Mouse (Mus musculus): ENCODE results near the gene Armc2. TPM values are rescaled to one million over a fixed set of nuclear protein-coding genes. Genes with fewer than 3 reads are reported as not detected.
"Not testable (repeated sequence)": the region's sequence is repeated elsewhere in the genome, so short reads cannot be mapped to it uniquely, and the experiment has no call there.

Gene Armc2
- polyA plus RNA-seq, 1 experiment from 2014 or later, result 0.23 TPM

DNA sequence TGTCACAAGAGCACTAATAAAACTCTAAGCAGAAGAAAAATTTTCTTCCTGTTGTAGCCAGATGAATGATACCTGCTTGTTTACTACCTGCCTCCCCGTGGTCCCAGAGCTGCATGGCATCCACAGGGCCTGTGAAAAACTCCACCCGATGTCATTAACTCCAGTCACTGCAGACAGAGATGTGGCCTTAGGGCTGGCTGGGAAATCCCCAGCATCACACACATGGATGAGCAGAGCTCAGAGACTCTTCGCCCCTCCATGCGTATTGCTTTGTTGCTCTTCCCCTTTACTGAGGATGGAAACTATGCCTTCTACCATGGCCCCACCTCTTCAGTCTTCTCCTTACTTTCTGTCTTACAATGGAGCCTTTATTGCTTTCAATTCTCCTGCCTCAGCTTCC, 55.5 kb downstream of the Armc2 start:
- 72% methylated on average over 4 of the region's 4 CpGs for WGBS (ENCODE audit: insufficient replicate concordance)
- DNase-seq (no peak), ATAC-seq (ENCODE audit: low read depth) (no peak)
- no peaks in the 10 kb centered on the region for H3K4me1 ChIP-seq (replicated peaks)
- H3K9ac ChIP-seq, result no peak overlapping the region
- no peak overlapping the region for H3K4me3 ChIP-seq (replicated peaks)
- H3K4me2 ChIP-seq, result no peak overlapping the region
- no peaks in the 10 kb centered on the region for H3K36me3 ChIP-seq
- no peaks in the 10 kb centered on the region for H3K9me3 ChIP-seq (replicated peaks)
- H3K27ac ChIP-seq, result no peak overlapping the region
- no peaks in the 10 kb centered on the region for H3K27me3 ChIP-seq

DNA sequence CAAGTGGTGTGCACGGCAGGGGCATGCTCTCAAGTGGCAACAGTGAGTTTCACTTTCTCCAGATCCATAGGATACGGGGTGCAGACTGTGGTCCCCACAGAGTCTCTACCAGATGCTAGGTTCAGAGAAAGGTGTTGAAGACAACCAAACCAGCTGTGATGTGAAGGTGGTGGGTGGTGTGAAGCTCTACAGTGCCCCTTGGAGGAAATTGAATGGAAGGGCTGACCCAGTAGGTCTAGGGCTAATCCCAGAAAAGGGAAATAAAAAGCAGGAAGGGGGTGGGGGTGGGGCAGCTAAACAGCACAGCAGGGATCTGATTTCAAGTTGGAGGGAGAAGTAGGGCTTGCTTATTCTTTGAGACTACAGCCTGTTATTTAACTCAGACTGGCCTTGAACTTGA, 58.4 kb downstream of the Armc2 start:
- Histone ChIP-seq H3K4me1 (replicated peaks) (no peaks in the 10 kb centered on the region), H3K27me3 (no peaks in the 10 kb centered on the region), H3K9ac (no peak overlapping the region), H3K4me2 (no peak overlapping the region), H3K4me3 (replicated peaks) (no peak overlapping the region), H3K9me3 (replicated peaks) (no peaks in the 10 kb centered on the region), H3K27ac (no peak overlapping the region), H3K36me3 (no peaks in the 10 kb centered on the region)
- ATAC-seq (ENCODE audit: low read depth) (no peak), DNase-seq (no peak)
- WGBS (ENCODE audit: insufficient replicate concordance), result 51% methylated on average over 2 of the region's 2 CpGs

DNA sequence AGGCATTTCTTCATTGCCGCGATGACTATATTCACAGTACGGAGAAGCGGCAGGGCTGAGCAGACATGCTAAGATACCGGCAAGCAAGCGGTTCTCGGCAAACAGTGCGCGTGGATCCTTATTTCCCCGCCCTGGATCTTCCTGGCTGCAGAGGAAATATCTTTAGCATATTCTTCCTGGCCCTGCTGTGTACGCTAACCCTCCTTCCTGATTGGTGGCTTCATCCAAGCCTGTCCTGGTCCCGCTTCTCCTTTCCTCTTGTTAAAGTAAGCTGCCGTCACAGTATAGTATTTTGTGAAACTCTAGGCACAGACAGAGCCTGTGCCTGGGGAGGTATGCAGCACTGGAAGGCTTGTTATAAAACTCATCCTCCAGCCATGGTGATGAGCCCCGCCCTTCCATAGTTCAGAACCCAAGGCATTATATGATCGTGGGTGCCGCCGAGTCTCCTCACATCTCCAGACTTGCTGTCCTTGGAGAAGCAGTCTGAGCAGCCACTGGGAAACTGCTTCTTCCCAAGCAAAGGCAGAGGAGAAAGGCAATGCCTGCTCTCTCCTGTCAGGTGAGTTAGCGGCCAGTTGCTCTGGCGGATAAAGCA, 59.5 kb downstream of the Armc2 start:
- Histone ChIP-seq H3K9me3 (replicated peaks) (no peaks in the 10 kb centered on the region), H3K27me3 (no peaks in the 10 kb centered on the region), H3K4me2 (no peak overlapping the region), H3K4me1 (replicated peaks) (no peaks in the 10 kb centered on the region), H3K27ac (no peak overlapping the region), H3K36me3 (no peaks in the 10 kb centered on the region), H3K9ac (no peak overlapping the region), H3K4me3 (replicated peaks) (no peak overlapping the region)
- DNase-seq, result no peak
- WGBS (ENCODE audit: insufficient replicate concordance), result 85% methylated on average over 19 of the region's 19 CpGs
- ATAC-seq (ENCODE audit: low read depth), result no peak

DNA sequence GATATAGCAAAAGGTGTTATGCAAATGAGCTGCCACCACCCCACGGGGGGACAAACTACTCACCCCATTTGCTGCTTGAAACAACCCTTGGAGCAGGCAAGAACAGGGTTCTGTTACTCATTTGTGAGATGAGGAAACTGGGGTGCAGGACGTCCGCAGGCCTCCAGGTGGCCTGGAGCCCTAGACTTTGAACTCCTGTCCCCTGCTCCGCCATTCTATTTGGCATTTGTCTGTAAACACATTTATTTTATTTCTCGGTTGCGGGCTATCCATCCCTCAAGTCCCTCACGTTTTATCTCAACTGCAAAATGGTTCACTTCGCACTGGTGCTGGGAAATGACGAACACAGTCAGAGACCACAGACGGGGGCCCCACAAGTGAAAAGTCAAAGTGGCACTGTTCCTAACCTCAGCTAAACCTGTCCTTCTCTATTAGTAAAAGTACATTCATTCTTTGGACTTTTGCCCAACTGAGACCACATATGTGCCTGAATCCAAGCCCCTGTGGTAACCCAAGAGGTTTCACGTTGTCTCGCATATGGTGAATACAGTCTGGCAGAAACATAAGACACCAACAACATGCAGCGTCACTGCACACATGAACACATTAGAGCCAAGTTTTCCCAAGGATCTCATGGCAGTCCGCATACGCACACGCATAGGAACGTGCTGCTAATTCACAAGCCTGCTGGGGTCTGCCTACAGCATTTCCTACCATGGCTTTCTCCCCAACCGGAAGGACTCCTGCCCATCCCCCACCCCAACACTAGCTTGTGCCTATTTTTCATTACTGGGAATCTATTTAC, 60.6 kb downstream of the Armc2 start:
- H3K4me3 ChIP-seq (replicated peaks), result no peak overlapping the region
- no peak overlapping the region for H3K27ac ChIP-seq
- WGBS (ENCODE audit: insufficient replicate concordance), result 72% methylated on average over 18 of the region's 18 CpGs
- H3K4me2 ChIP-seq, result no peak overlapping the region
- DNase-seq (no peak), ATAC-seq (ENCODE audit: low read depth) (no peak)
- no peaks in the 10 kb centered on the region for H3K36me3 ChIP-seq
- H3K9ac ChIP-seq, result no peak overlapping the region
- no peaks in the 10 kb centered on the region for H3K9me3 ChIP-seq (replicated peaks)
- H3K27me3 ChIP-seq, result no peaks in the 10 kb centered on the region
- H3K4me1 ChIP-seq (replicated peaks), result no peaks in the 10 kb centered on the region

DNA sequence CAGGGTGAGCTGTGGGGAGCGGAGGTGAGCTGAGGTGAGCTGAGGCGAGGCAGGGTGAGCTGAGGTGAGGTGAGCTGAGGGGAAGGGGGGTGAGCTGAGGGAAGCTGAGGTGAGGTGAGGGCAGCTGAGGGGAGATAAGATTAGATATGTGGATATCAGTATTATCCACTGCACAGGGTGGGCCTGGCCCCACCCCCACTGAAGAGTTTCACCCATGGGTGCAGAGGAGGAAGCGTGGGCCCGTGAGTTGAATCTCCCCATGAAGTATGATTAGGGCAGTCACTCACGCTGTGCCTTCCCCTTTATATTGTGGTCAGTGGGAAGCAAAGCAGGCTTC, 64.7 kb downstream of the Armc2 start:
- 79% methylated on average over 5 of the region's 5 CpGs for WGBS (ENCODE audit: insufficient replicate concordance)
- H3K4me3 ChIP-seq (replicated peaks), result no peak overlapping the region
- no peaks in the 10 kb centered on the region for H3K4me1 ChIP-seq (replicated peaks)
- ATAC-seq (ENCODE audit: low read depth), result no peak
- DNase-seq, result no peak
- H3K4me2 ChIP-seq, result no peak overlapping the region
- no peak overlapping the region for H3K9ac ChIP-seq
- H3K27ac ChIP-seq, result no peak overlapping the region
- H3K27me3 ChIP-seq, result no peaks in the 10 kb centered on the region
- H3K36me3 ChIP-seq, result no peaks in the 10 kb centered on the region
- no peaks in the 10 kb centered on the region for H3K9me3 ChIP-seq (replicated peaks)

DNA sequence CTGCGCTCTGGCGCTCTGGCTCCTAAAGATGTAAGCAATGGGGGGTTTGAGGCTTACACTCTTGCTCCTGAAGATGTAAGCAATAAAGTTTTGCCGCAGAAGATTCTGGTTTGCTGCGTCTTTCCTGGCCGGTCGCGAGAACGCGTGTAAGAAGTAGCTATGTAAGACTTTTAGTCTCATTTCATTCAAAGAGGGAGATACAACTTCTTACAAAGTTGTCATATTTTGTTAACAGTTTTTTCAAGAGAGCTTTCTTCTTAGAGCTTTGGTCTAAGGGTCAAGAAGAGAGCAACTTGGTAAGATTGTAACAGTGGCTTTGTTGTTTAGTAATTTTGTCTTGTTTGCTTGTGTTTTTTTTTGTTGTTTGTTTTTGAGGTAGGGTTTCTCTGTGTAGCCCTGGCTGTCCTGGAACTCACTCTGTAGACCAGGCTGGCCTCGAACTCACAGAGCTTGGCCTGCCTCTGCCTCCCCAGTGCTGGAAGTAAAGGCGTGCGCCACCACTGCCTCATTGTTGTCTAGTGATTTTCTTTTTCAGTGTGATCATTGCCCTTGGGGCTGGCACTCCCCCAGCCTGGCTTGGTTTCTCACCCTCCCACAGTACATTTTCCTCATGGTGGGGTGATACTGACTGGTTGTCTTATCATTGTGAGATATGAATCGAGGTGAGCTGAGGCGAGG, 65.3 kb downstream of the Armc2 start:
- WGBS (ENCODE audit: insufficient replicate concordance), result 86% methylated on average over 14 of the region's 14 CpGs
- no peak for ATAC-seq (ENCODE audit: low read depth)
- H3K9ac ChIP-seq, result no peak overlapping the region

DNA sequence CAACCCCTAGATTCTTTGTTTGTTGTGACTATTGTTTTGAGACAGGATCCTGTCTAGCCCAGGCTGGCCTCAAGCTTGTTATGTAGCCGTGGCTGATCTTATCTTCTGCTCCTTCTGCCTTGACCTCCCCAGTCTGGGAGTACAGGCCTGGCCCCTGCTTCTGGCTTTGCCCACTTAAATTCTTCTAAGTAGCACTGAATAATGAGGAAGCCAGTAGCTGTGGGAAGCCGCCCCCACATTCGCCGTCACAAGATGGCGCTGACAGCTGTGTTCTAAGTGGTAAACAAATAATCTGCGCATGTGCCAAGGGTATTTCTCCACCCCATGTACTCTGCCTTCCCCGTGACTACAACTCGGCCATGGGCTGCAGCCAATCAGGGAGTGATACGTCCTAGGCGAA, 65.9 kb downstream of the Armc2 start:
- 83% methylated on average over 10 of the region's 10 CpGs for WGBS (ENCODE audit: insufficient replicate concordance)
- H3K27ac ChIP-seq, result not testable (repeated sequence)

More for the DNA sequence above, 65.3 kb downstream of the Armc2 start:
- Histone ChIP-seq H3K9me3 (replicated peaks) (no peaks in the 10 kb centered on the region), H3K27ac (no peak overlapping the region), H3K4me1 (replicated peaks) (no peaks in the 10 kb centered on the region), H3K36me3 (no peaks in the 10 kb centered on the region), H3K4me3 (replicated peaks) (no peak overlapping the region), H3K4me2 (no peak overlapping the region), H3K27me3 (no peaks in the 10 kb centered on the region)
- DNase-seq, result no peak

DNA sequence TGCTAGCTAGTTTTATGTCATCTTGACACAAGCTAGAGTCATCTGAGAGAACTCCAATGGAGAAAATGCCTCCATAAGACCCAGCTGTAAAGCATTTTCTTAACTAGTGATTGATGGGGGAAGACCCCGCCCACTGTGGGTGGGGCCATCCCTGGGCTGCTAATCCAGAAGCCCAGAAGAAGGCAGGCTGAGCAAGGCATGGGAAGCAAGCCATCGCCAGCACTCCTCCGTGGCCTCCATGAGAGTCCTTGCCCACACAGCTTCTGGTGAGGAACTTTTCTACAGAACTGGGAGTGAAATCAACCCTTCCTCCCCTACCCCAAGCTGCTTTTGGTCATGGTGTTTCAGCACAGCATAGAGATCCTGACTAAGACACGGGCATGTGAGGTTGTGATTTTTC, 79.2 kb downstream of the Armc2 start:
- ATAC-seq (ENCODE audit: low read depth), result no peak
- Histone ChIP-seq H3K27me3 (peaks cover 16% of the 10 kb centered on the region), H3K9me3 (replicated peaks) (0 out of 2 replicates have a peak, but pooled peaks cover 4% of the 10 kb centered on the region), H3K4me1 (replicated peaks) (peaks cover 24% of the 10 kb centered on the region), H3K36me3 (no peaks in the 10 kb centered on the region), H3K9ac (no peak overlapping the region), H3K4me2 (no peak overlapping the region), H3K27ac (no peak overlapping the region), H3K4me3 (replicated peaks) (no peak overlapping the region)
- no peak for DNase-seq
- WGBS (ENCODE audit: insufficient replicate concordance), result 70% methylated on average over 4 of the region's 4 CpGs

More for the DNA sequence above, 65.9 kb downstream of the Armc2 start:
- not testable (repeated sequence) for H3K4me3 ChIP-seq (replicated peaks); H3K27me3 ChIP-seq; DNase-seq; H3K9me3 ChIP-seq (replicated peaks); H3K4me2 ChIP-seq; ATAC-seq (ENCODE audit: low read depth); H3K4me1 ChIP-seq (replicated peaks); H3K36me3 ChIP-seq; H3K9ac ChIP-seq

DNA sequence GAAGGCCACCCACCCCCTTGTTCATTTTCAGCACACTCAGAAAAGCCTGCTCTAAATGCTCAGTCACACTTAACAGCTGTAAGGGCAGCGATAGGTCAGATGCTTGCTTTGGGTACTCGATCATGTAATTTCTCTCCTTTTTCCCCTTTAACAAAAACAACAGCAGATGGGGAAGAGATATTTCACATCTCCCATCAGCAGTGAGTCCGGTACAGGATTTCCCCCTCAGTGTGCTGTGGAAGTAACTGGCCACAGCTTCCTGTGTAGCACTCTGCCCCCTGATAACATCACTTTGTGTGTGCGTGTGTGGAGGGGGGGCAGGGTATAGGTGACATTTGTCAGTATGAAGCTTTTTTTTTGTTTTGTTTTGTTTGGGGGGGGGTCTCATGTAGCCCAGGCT, 81.1 kb downstream of the Armc2 start:
- WGBS (ENCODE audit: insufficient replicate concordance), result 9% methylated on average over 4 of the region's 4 CpGs
- no peaks in the 10 kb centered on the region for H3K36me3 ChIP-seq
- no peak for ATAC-seq (ENCODE audit: low read depth)
- no peak overlapping the region for H3K9ac ChIP-seq
- no peak overlapping the region for H3K4me2 ChIP-seq
- peaks cover 24% of the 10 kb centered on the region for H3K4me1 ChIP-seq (replicated peaks)
- 0 out of 2 replicates have a peak, but pooled peaks cover 4% of the 10 kb centered on the region for H3K9me3 ChIP-seq (replicated peaks)
- no peak overlapping the region for H3K27ac ChIP-seq
- peaks cover 19% of the 10 kb centered on the region for H3K27me3 ChIP-seq
- H3K4me3 ChIP-seq (replicated peaks), result no peak overlapping the region
- no peak for DNase-seq

DNA sequence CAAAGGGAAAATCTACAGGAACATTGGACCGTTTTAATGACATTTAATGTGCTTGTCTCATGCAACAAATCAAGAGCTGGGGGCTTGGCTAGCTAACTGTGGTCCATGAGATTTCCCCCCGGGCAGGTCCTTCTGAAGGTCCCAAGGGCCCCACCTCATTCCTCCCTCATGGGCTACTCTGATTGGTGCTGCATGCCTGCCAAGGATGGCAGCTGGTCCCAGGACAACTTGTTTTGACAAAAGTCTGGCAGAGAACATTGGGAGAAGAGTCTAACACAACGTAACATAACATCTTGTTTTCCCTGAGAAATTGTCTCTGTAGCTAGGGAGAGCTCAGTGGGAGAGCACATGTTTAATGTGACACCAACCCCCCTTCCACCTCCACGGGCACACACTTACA, 82.1 kb downstream of the Armc2 start:
- H3K4me2 ChIP-seq, result no peak overlapping the region
- H3K4me1 ChIP-seq (replicated peaks), result peaks cover 24% of the 10 kb centered on the region
- WGBS (ENCODE audit: insufficient replicate concordance), result 54% methylated on average over 4 of the region's 4 CpGs
- ATAC-seq (ENCODE audit: low read depth) (no peak), DNase-seq (no peak)
- H3K27ac ChIP-seq, result no peak overlapping the region
- H3K9me3 ChIP-seq (replicated peaks), result 0 out of 2 replicates have a peak, but pooled peaks cover 4% of the 10 kb centered on the region
- no peaks in the 10 kb centered on the region for H3K36me3 ChIP-seq
- H3K4me3 ChIP-seq (replicated peaks), result no peak overlapping the region
- H3K27me3 ChIP-seq, result peaks cover 19% of the 10 kb centered on the region
- H3K9ac ChIP-seq, result no peak overlapping the region

DNA sequence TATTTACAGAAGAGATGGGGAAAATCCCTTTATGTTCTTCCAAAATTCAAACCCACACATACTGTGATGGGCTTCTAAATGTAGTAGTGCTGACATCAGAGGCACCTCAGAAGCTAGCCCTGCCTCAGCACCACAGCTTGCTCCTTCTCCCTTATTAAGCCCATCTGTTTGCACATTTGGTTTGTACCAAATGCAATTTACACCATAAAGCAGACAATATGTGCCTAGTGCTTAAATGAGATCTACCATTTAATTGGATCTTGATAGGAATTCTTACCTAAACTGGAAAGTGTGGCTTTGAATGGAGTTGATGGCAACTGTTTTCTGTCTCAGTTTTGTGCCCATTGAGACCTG, 82.8 kb downstream of the Armc2 start:
- Histone ChIP-seq H3K27ac (no peak overlapping the region), H3K4me1 (replicated peaks) (peaks cover 24% of the 10 kb centered on the region), H3K9me3 (replicated peaks) (0 out of 2 replicates have a peak, but pooled peaks cover 4% of the 10 kb centered on the region), H3K4me3 (replicated peaks) (no peak overlapping the region), H3K27me3 (peaks cover 19% of the 10 kb centered on the region), H3K4me2 (no peak overlapping the region), H3K36me3 (no peaks in the 10 kb centered on the region), H3K9ac (no peak overlapping the region)
- ATAC-seq (ENCODE audit: low read depth) (no peak), DNase-seq (no peak)

Data from liver, embryonic 13.5 days (tissue).